Mouse (Mus musculus) hindbrain, postnatal 0 days (tissue): ENCODE data around the gene Barx2. TPM values are rescaled to one million over a fixed set of nuclear protein-coding genes. Genes with fewer than 3 reads are reported as not detected.

Experiments used
- ATAC-seq: fragments of 200-750 bp; cut with Nextera tagmentation; 2 replicates; pipeline ENCODE4 v1.8.0; 2017; ENCODE audit warnings: mild to moderate bottlenecking, moderate TSS enrichment, moderate library complexity
- DNase-seq: peaks from one replicate; pipeline ENCODE4 v3.0.0-alpha.2; 2015; ENCODE audit warnings: low spot score
- H3K27ac ChIP-seq: fragments of 300-500 bp; sonication (generic); 2 replicates; pipeline ENCODE4 v1.5.1; 2014; ENCODE audit warnings: mild to moderate bottlenecking
- H3K27me3 ChIP-seq: fragments of 300-500 bp; sonication (generic); 2 replicates; pipeline ENCODE4 v1.6.1; 2014; ENCODE audit warnings: low read length, mixed read lengths; ENCODE audit not compliant: insufficient read depth
- H3K36me3 ChIP-seq: fragments of 300-500 bp; sonication (generic); 2 replicates; pipeline ENCODE4 v1.6.1; 2014; ENCODE audit warnings: low read length, mixed read lengths; ENCODE audit not compliant: insufficient read depth
- H3K4me1 ChIP-seq: fragments of 300-500 bp; sonication (generic); 2 replicates; pipeline ENCODE4 v1.6.1; 2014; ENCODE audit warnings: antibody characterized with exemption, low read length, mixed read lengths; ENCODE audit not compliant: insufficient read depth
- H3K4me2 ChIP-seq: fragments of 300-500 bp; sonication (generic); 2 replicates; pipeline ENCODE4 v1.6.1; 2014; ENCODE audit warnings: low read depth, mild to moderate bottlenecking, low read length, moderate library complexity, mixed read lengths
- H3K4me3 ChIP-seq: fragments of 300-500 bp; sonication (generic); 2 replicates; pipeline ENCODE4 v1.5.1; 2014; ENCODE audit warnings: low read length
- H3K9ac ChIP-seq: fragments of 300-500 bp; sonication (generic); replicated peaks from 2 replicates; pipeline ENCODE4 v1.6.1; 2014; ENCODE audit warnings: mild to moderate bottlenecking, low read length, moderate library complexity, mixed read lengths
- H3K9me3 ChIP-seq: fragments of 300-500 bp; sonication (generic); 2 replicates; pipeline ENCODE4 v1.6.1; 2016; ENCODE audit warnings: low read length, mixed read lengths
- CTCF ChIP-seq: IDR thresholded peaks from 2 replicates; pipeline ENCODE4 v1.5.1; 2016; ENCODE audit warnings: antibody characterized with exemption, control low read depth, low read depth
- WGBS: fragments of 180-500 bp; shearing (Covaris S2); extraction: QIAGEN DNeasy Blood & Tissue Kit; methylation state at CpG from one replicate; pipeline ENCODE4 v1.1.7; 2014; 5-methylcytosine and 5-hydroxymethylcytosine counted together
- polyA plus RNA-seq: library from polyadenylated mRNA; unstranded; fragments of >200 nt; fragmentation: Nextera tagmentation; extraction: Ambion mirVana; gene quantifications from 2 replicates; pipeline ENCODE4 v1.2.1, GENCODE M21; 2015
- total RNA-seq: library from RNA; depleted of rRNA; stranded (reverse); fragments of >200 nt; gene quantifications from 2 replicates; pipeline ENCODE4 v1.2.3, GENCODE M21; 2014

The Barx2 gene
- total and polyA plus RNA-seq, 2 experiments from 2014 or later, result 0.49 to 1.0 TPM

DNA sequence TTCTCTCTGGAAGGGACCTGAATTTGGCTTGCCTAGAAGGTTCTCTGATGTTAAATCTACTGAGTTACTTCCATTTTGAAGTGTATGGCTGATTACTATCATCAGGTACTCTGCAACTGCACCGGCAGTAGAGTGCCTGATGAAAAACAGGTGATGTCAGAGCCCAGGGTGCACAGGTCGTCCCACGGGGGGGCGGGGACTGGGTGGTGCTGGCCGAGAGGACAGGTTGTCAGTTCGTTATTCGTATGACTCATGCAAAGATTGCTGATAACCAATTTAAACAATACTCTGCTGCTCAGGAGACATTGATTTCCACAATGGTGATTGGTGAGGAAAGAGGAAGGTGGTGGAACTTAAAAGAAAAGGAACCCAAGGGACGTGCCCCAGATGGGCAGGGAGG is 61.6 kb downstream of the Barx2 start:
- no peak overlapping the region for H3K4me2 ChIP-seq
- no peak overlapping the region for H3K4me3 ChIP-seq
- no peaks in the 10 kb centered on the region for H3K4me1 ChIP-seq
- WGBS, result 83% methylated on average over 8 of the region's 8 CpGs
- H3K36me3 ChIP-seq, result no peaks in the 10 kb centered on the region
- no peak for ATAC-seq
- no peak overlapping the region for H3K9ac ChIP-seq
- no peaks in the 10 kb centered on the region for H3K9me3 ChIP-seq
- no peak overlapping the region for H3K27ac ChIP-seq
- no peaks in the 10 kb centered on the region for H3K27me3 ChIP-seq
- no peak for DNase-seq
- no peak for TF ChIP-seq CTCF

DNA sequence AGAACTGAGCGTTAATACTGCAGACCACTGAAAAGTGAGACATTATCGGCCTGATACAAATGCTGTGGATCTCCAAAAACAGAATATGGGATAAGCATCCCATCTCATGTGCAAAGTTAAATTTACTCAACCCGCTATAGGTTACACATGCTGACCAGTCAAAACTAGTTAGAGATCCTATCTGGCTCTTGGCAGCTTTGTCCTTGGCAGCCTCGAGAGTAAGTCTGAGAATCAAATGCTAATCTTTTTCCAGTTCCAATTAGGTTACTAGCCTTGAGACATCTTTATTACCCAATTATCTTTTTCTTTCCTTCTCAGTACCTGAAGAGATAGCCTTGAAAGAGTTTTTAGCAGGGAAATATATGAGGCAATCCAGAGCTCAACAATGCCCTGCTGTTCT is 62.6 kb downstream of the Barx2 start:
- Histone ChIP-seq H3K9ac (no peak overlapping the region), H3K4me3 (no peak overlapping the region), H3K4me2 (no peak overlapping the region), H3K27ac (no peak overlapping the region), H3K4me1 (no peaks in the 10 kb centered on the region), H3K9me3 (no peaks in the 10 kb centered on the region), H3K36me3 (no peaks in the 10 kb centered on the region), H3K27me3 (no peaks in the 10 kb centered on the region)
- DNase-seq (no peak), ATAC-seq (no peak)
- no peak for TF ChIP-seq CTCF
- WGBS, result 85% methylated on average over 4 of the region's 4 CpGs

DNA sequence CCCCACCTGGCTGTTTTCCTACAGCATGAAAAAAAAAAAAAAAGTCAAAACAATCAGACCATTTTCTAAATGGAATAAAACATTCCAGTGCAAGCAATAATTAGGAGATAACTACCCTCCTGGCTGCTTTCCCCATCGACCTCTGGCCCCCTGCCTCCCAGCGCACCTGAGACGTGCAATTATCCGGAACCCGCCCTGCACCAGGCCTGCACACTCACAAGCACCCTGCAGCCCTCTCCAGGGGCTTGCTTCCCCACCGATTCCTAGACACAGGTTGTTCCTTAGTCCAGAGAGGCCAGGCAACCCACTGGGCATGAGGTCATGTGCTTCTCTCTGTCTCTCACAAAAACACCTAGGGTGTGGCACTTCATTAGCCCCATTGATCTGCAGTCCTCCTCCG is 63.9 kb downstream of the Barx2 start:
- H3K9me3 ChIP-seq, result no peaks in the 10 kb centered on the region
- no peaks in the 10 kb centered on the region for H3K36me3 ChIP-seq
- H3K4me2 ChIP-seq, result no peak overlapping the region
- H3K4me1 ChIP-seq, result no peaks in the 10 kb centered on the region
- ATAC-seq, result no peak
- TF ChIP-seq CTCF, result no peak
- H3K4me3 ChIP-seq, result no peak overlapping the region
- no peak for DNase-seq
- H3K27ac ChIP-seq, result no peak overlapping the region
- no peak overlapping the region for H3K9ac ChIP-seq
- 83% methylated on average over 7 of the region's 7 CpGs for WGBS
- H3K27me3 ChIP-seq, result no peaks in the 10 kb centered on the region

DNA sequence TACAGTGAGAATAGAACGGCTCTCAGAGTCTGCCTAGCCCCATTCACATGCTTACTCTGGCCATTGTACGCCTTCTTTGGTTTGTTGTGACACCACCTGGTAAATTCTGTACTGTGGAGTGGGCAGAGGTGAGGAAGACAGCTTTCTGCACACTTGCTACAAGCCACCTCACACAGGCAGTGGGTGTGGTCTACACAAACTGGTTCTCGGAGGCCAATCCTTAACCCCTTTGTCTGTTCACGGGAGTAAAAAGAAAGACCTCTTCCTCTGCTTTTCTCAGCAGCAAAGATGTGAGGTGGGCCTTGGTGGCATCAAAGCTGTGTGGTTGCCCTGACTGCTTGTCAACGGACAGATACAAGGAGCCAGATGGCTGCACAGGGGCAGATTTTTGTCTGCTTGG is 68.6 kb downstream of the Barx2 start:
- Histone ChIP-seq H3K27ac (no peak overlapping the region), H3K27me3 (no peaks in the 10 kb centered on the region), H3K9me3 (no peaks in the 10 kb centered on the region), H3K36me3 (no peaks in the 10 kb centered on the region), H3K4me2 (no peak overlapping the region), H3K9ac (no peak overlapping the region), H3K4me3 (no peak overlapping the region), H3K4me1 (no peaks in the 10 kb centered on the region)
- TF ChIP-seq CTCF, result no peak
- WGBS, result 66% methylated on average over 5 of the region's 5 CpGs
- DNase-seq (no peak), ATAC-seq (no peak)

DNA sequence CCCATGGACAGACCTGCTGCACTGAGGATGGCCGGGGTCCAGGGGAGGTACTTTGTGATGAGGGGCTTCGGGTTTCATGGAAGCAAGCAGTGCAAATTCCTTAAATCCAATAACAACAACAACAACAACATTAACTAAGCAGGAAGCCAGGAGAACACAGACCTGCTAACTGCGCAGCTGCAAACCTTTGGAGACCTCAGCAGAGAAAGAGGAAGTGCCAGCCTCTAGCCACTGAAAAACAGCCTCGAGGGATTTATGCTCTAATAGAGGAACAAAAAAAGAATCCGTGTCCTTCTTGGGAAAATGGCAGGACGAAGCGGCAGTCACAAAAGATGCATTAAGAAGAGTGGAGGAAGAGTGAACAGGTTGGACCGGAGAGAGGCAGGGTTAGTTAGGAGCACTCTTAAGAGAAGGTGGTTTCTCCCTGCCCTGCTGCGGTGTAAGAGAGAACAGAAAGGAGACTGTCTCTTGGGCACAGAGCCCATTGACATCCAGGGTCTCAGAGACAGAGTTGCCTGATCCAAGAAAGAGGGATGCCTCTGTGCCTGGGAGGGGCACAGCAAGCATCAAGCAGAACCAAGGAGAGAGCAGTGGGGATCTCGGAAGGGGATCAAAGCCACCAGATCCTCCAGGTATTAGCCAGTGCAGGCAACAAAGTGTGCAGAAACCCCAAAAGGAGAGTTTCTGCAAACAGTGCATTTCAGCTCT is 72.0 kb downstream of the Barx2 start:
- H3K4me1 ChIP-seq, result no peaks in the 10 kb centered on the region
- ATAC-seq (no peak), DNase-seq (no peak)
- no peaks in the 10 kb centered on the region for H3K27me3 ChIP-seq
- H3K9ac ChIP-seq, result no peak overlapping the region
- TF ChIP-seq CTCF, result no peak
- no peak overlapping the region for H3K4me2 ChIP-seq
- H3K4me3 ChIP-seq, result no peak overlapping the region
- H3K36me3 ChIP-seq, result no peaks in the 10 kb centered on the region
- WGBS, result 70% methylated on average over 10 of the region's 10 CpGs
- no peaks in the 10 kb centered on the region for H3K9me3 ChIP-seq
- no peak overlapping the region for H3K27ac ChIP-seq

DNA sequence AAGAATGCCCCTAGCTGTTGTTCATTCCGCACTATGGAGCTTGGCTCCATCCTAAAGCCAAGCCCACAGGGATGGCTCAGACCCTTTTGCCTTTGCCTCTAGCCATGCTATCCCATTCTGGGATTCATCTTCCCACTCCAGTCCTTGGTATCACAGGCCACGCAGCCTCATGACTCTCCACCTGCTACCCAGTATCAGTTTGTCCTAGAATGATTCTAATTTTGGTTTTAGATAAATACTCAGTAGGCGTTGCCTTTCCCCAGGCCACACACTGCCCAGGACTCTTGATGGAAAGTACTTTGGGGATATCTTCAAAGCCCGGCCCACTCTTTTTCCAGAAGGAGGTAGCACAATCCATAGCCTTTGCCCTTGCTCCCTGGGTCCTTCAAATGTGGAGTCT is 72.7 kb downstream of the Barx2 start:
- no peaks in the 10 kb centered on the region for H3K27me3 ChIP-seq
- H3K4me3 ChIP-seq, result no peak overlapping the region
- no peaks in the 10 kb centered on the region for H3K9me3 ChIP-seq
- no peaks in the 10 kb centered on the region for H3K4me1 ChIP-seq
- WGBS, result 90% methylated on average over 4 of the region's 4 CpGs
- no peaks in the 10 kb centered on the region for H3K36me3 ChIP-seq
- no peak overlapping the region for H3K4me2 ChIP-seq
- TF ChIP-seq CTCF, result no peak
- H3K27ac ChIP-seq, result no peak overlapping the region
- H3K9ac ChIP-seq, result no peak overlapping the region
- ATAC-seq (no peak), DNase-seq (no peak)

DNA sequence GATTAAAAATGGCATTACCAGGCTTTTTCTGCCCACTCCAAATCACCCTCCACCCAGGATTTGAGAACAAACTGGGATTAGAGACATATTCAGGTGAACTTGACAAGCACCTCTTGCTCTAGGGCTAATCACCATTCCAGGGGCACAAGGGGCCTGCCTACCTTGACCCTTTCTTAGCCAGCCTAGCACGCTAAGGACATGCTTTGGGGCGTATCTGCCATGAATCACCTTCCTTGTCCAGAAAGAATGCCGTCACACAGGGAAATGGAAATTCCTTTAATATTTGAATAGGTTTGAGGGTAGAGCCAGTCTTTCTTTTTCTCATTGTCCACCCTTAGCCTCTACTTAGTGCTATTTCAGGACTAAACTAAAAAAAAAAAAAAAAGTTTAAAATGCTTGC is 73.2 kb downstream of the Barx2 start:
- Histone ChIP-seq H3K27me3 (no peaks in the 10 kb centered on the region), H3K4me3 (no peak overlapping the region), H3K4me1 (no peaks in the 10 kb centered on the region), H3K9ac (no peak overlapping the region), H3K27ac (no peak overlapping the region), H3K9me3 (no peaks in the 10 kb centered on the region), H3K36me3 (no peaks in the 10 kb centered on the region), H3K4me2 (no peak overlapping the region)
- DNase-seq (no peak), ATAC-seq (no peak)
- WGBS, result 83% methylated on average over 3 of the region's 3 CpGs
- no peak for TF ChIP-seq CTCF
